Mouse (Mus musculus): ENCODE results near the gene 1700017B05Rik. TPM values are rescaled to one million over a fixed set of nuclear protein-coding genes. Genes with fewer than 3 reads are reported as not detected.

The 1700017B05Rik gene
- polyA plus RNA-seq, 1 experiment = 48.0 TPM

GRCm38 (mm10) chr9:57278268-57278667 is 15.9 kb upstream of the 1700017B05Rik start:
- Histone ChIP-seq H3K4me3 (ENCODE audit: low read depth, low read length) (no peak overlapping the region), H3K27ac (ENCODE audit: insufficient read depth, low read length) (no peak overlapping the region), H3K9ac (ENCODE audit: low read depth, poor library complexity, severe bottlenecking) (no peak overlapping the region), H3K27me3 (ENCODE audit: control insufficient read depth, insufficient read depth, low read length, poor library complexity, severe bottlenecking) (no peaks in the 10 kb centered on the region), H3K4me1 (ENCODE audit: control insufficient read depth, insufficient read depth, low read length) (peaks cover 7% of the 10 kb centered on the region), H3K9me3 (replicated peaks; ENCODE audit: control insufficient read depth, insufficient read depth, low read length, poor library complexity, severe bottlenecking) (no peaks in the 10 kb centered on the region), H3K36me3 (ENCODE audit: control insufficient read depth, insufficient read depth, low read length, poor library complexity, severe bottlenecking) (no peaks in the 10 kb centered on the region)
- TF ChIP-seq CTCF (IDR thresholded peaks at IDR 0.05; ENCODE audit: low read depth, low read length) (no peak), EP300 (IDR thresholded peaks at IDR 0.05; ENCODE audit: insufficient read depth, low read depth, low read length) (peak; percentile 56; the same call in 1 of the 2 replicates)

- H3K4me1 ChIP-seq (ENCODE audit: control insufficient read depth, insufficient read depth, low read length) = peaks cover 19% of the 10 kb centered on the region
- H3K9ac ChIP-seq (ENCODE audit: low read depth, poor library complexity, severe bottlenecking) = no peak overlapping the region
- H3K4me3 ChIP-seq (ENCODE audit: low read depth, low read length) = no peak overlapping the region
- no peaks in the 10 kb centered on the region for H3K9me3 ChIP-seq (replicated peaks; ENCODE audit: control insufficient read depth, insufficient read depth, low read length, poor library complexity, severe bottlenecking)
- H3K27ac ChIP-seq (ENCODE audit: insufficient read depth, low read length) = no peak overlapping the region
- no peaks in the 10 kb centered on the region for H3K36me3 ChIP-seq (ENCODE audit: control insufficient read depth, insufficient read depth, low read length, poor library complexity, severe bottlenecking)
- no peaks in the 10 kb centered on the region for H3K27me3 ChIP-seq (ENCODE audit: control insufficient read depth, insufficient read depth, low read length, poor library complexity, severe bottlenecking)
- TF ChIP-seq EP300 (IDR thresholded peaks at IDR 0.05; ENCODE audit: insufficient read depth, low read depth, low read length) (no peak), POLR2A (IDR thresholded peaks at IDR 0.05; ENCODE audit: insufficient read depth, low read length) (no peak), CTCF (IDR thresholded peaks at IDR 0.05; ENCODE audit: low read depth, low read length) (no peak)
Measured at GRCm38 (mm10) chr9:57276311-57276710, 13.9 kb upstream of the 1700017B05Rik start.

GRCm38 (mm10) chr9:57273805-57274494 is 11.5 kb upstream of the 1700017B05Rik start:
- TF ChIP-seq CTCF (IDR thresholded peaks at IDR 0.05; ENCODE audit: low read depth, low read length) (no peak), POLR2A (IDR thresholded peaks at IDR 0.05; ENCODE audit: insufficient read depth, low read length) (no peak), EP300 (IDR thresholded peaks at IDR 0.05; ENCODE audit: insufficient read depth, low read depth, low read length) (no peak)
- no peak overlapping the region for H3K9ac ChIP-seq (ENCODE audit: low read depth, poor library complexity, severe bottlenecking)
- peaks cover 19% of the 10 kb centered on the region for H3K4me1 ChIP-seq (ENCODE audit: control insufficient read depth, insufficient read depth, low read length)
- H3K4me3 ChIP-seq (ENCODE audit: low read depth, low read length) = no peak overlapping the region
- H3K36me3 ChIP-seq (ENCODE audit: control insufficient read depth, insufficient read depth, low read length, poor library complexity, severe bottlenecking) = no peaks in the 10 kb centered on the region
- no peaks in the 10 kb centered on the region for H3K27me3 ChIP-seq (ENCODE audit: control insufficient read depth, insufficient read depth, low read length, poor library complexity, severe bottlenecking)
- H3K9me3 ChIP-seq (replicated peaks; ENCODE audit: control insufficient read depth, insufficient read depth, low read length, poor library complexity, severe bottlenecking) = no peaks in the 10 kb centered on the region
- peak overlapping the region; percentile 26; the same call in 1 of the 2 replicates for H3K27ac ChIP-seq (ENCODE audit: insufficient read depth, low read length)

- peak overlapping the region; percentile 41; the same call in 1 of the 2 replicates for H3K27ac ChIP-seq (ENCODE audit: insufficient read depth, low read length)
- no peaks in the 10 kb centered on the region for H3K9me3 ChIP-seq (replicated peaks; ENCODE audit: control insufficient read depth, insufficient read depth, low read length, poor library complexity, severe bottlenecking)
- H3K9ac ChIP-seq (ENCODE audit: low read depth, poor library complexity, severe bottlenecking) = no peak overlapping the region
- TF ChIP-seq EP300 (IDR thresholded peaks at IDR 0.05; ENCODE audit: insufficient read depth, low read depth, low read length) (0 out of 2 replicates have a peak, but pooled peaks have one; percentile 18), CTCF (IDR thresholded peaks at IDR 0.05; ENCODE audit: low read depth, low read length) (no peak)
- H3K36me3 ChIP-seq (ENCODE audit: control insufficient read depth, insufficient read depth, low read length, poor library complexity, severe bottlenecking) = no peaks in the 10 kb centered on the region
- H3K4me3 ChIP-seq (ENCODE audit: low read depth, low read length) = no peak overlapping the region
- peaks cover 15% of the 10 kb centered on the region for H3K4me1 ChIP-seq (ENCODE audit: control insufficient read depth, insufficient read depth, low read length)
- no peaks in the 10 kb centered on the region for H3K27me3 ChIP-seq (ENCODE audit: control insufficient read depth, insufficient read depth, low read length, poor library complexity, severe bottlenecking)
Measured at GRCm38 (mm10) chr9:57272902-57273804, 10.7 kb upstream of the 1700017B05Rik start.

- Histone ChIP-seq H3K9ac (ENCODE audit: low read depth, poor library complexity, severe bottlenecking) (no peak overlapping the region), H3K4me3 (ENCODE audit: low read depth, low read length) (no peak overlapping the region), H3K36me3 (ENCODE audit: control insufficient read depth, insufficient read depth, low read length, poor library complexity, severe bottlenecking) (no peaks in the 10 kb centered on the region), H3K9me3 (replicated peaks; ENCODE audit: control insufficient read depth, insufficient read depth, low read length, poor library complexity, severe bottlenecking) (no peaks in the 10 kb centered on the region), H3K27me3 (ENCODE audit: control insufficient read depth, insufficient read depth, low read length, poor library complexity, severe bottlenecking) (no peaks in the 10 kb centered on the region), H3K4me1 (ENCODE audit: control insufficient read depth, insufficient read depth, low read length) (peaks cover 17% of the 10 kb centered on the region), H3K27ac (ENCODE audit: insufficient read depth, low read length) (no peak overlapping the region)
- no peak for TF ChIP-seq CTCF (IDR thresholded peaks at IDR 0.05; ENCODE audit: low read depth, low read length)
- no peak for TF ChIP-seq EP300 (IDR thresholded peaks at IDR 0.05; ENCODE audit: insufficient read depth, low read depth, low read length)
- no peak for TF ChIP-seq POLR2A (IDR thresholded peaks at IDR 0.05; ENCODE audit: insufficient read depth, low read length)
Measured at GRCm38 (mm10) chr9:57271837-57272562, 9.6 kb upstream of the 1700017B05Rik start.
